Mouse (Mus musculus): Measurements from ENCODE around the gene Ttc9. TPM values are rescaled to one million over a fixed set of nuclear protein-coding genes. Genes with fewer than 3 reads are reported as not detected.
A peak's percentile ranks its signal among the peaks of the same experiment; 100 is the strongest.

Gene Ttc9
- polyA plus RNA-seq, 1 experiment, result 12.8 TPM

- no peak for TF ChIP-seq CTCF (IDR thresholded peaks at IDR 0.05; ENCODE audit: insufficient read depth, low read length)
- Histone ChIP-seq H3K4me1 (ENCODE audit: control insufficient read depth, insufficient read depth, low read length) (no peaks in the 10 kb centered on the region; the same call in 1 of the 2 replicates), H3K4me3 (replicated peaks; ENCODE audit: extremely low read depth, low read depth, low read length) (no peak overlapping the region)
- 83% methylated on average over 6 of the region's 6 CpGs for WGBS
- no peak for DNase-seq
Observed at GRCm38 (mm10) chr12:81684096-81684495, 53.0 kb downstream of the Ttc9 start.

- no peak for DNase-seq
- no peak overlapping the region for H3K4me3 ChIP-seq (replicated peaks; ENCODE audit: extremely low read depth, low read depth, low read length)
- H3K4me1 ChIP-seq (ENCODE audit: control insufficient read depth, insufficient read depth, low read length), result peaks cover 7% of the 10 kb centered on the region
- 81% methylated on average over 3 of the region's 3 CpGs for WGBS
- TF ChIP-seq CTCF (IDR thresholded peaks at IDR 0.05; ENCODE audit: insufficient read depth, low read length) (no peak), POLR2A (IDR thresholded peaks at IDR 0.05; ENCODE audit: borderline replicate concordance, extremely low read depth, low read depth, low read length) (no peak)
Observed at GRCm38 (mm10) chr12:81685981-81686380, 54.9 kb downstream of the Ttc9 start.

DNA sequence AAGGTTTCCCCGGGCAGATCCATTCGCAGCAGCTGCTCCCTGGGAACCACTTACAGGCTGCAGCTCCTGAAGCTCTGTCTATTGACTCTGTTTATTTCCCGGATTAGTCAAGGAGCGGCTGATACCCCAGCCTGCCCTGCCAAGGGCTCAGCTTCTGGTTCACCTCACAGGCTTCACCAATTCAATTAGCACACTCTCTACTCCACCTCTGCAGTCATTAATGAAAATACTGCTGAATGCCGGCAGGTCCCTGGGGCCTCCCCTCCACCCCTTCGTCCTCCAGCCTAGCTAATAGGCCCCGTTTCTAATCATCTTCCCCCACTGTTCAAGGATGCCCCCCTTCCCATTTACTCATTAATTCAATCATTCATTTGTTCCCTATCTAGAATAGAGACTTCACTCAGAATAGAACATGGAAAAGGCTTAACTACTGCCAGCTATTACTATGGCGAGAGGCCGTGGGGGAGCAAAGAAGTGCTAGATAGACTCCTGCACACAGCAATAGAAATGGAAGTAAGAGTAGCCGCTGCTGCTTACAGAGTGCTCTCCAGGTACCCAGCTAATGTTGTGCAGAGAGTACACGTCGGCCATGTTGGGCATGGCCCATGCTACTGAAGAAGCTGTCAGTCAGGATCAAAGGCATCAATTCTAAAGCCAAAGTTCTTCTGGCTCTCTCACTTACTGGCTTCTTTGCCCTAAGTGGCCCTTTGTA is 55.5 kb downstream of the Ttc9 start:
- Histone ChIP-seq H3K4me3 (replicated peaks; ENCODE audit: extremely low read depth, low read depth, low read length) (no peak overlapping the region), H3K4me1 (ENCODE audit: control insufficient read depth, insufficient read depth, low read length) (peaks cover 11% of the 10 kb centered on the region)
- DNase-seq, result no peak
- TF ChIP-seq POLR2A (IDR thresholded peaks at IDR 0.05; ENCODE audit: borderline replicate concordance, extremely low read depth, low read depth, low read length) (no peak), CTCF (IDR thresholded peaks at IDR 0.05; ENCODE audit: insufficient read depth, low read length) (no peak)
- WGBS, result 71% methylated on average over 12 of the region's 12 CpGs

DNA sequence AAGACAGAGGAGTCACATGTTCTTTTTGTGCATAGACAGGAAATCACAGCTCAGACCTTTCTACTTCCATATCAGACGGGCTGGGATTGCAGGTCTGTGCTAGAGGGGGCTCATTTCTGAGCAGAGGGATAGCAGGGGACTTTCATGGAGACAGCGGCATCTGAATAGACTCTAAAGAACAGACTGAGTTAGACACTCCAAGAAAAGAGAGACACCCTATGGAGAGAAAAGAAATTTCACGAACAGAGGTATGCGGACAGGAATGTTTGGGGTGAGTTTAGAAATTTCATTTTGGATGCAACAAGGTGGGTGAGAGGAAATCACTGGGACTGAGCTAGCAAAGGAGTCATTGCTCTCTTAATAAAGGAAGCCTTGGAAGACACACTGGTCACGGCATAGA is 56.8 kb downstream of the Ttc9 start:
- 80% methylated on average over 5 of the region's 5 CpGs for WGBS
- DNase-seq, result no peak
- Histone ChIP-seq H3K4me3 (replicated peaks; ENCODE audit: extremely low read depth, low read depth, low read length) (no peak overlapping the region), H3K4me1 (ENCODE audit: control insufficient read depth, insufficient read depth, low read length) (peaks cover 11% of the 10 kb centered on the region)
- no peak for TF ChIP-seq POLR2A (IDR thresholded peaks at IDR 0.05; ENCODE audit: borderline replicate concordance, extremely low read depth, low read depth, low read length)
- TF ChIP-seq CTCF (IDR thresholded peaks at IDR 0.05; ENCODE audit: insufficient read depth, low read length), result no peak

DNA sequence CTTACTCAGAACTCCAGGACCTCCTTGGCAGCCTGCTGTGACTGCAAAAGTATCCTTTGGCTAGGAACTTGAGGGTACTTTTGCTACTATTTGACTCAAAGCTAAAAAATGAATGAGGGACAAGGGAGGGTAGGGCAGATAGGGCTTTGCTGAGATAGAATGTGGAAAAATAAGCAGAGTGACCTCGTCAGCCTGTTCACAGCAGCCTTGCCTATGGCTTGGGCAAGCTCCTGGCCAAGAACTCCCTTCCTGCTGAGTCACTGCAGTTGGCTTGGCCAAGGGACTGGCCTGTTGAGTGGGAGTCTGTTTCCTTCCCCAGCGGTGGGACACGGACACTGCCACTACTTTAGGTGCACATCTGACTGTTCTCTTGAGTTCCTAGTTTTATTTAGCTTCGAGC is 57.5 kb downstream of the Ttc9 start:
- 46% methylated on average over 4 of the region's 4 CpGs for WGBS
- H3K4me1 ChIP-seq (ENCODE audit: control insufficient read depth, insufficient read depth, low read length), result peaks cover 11% of the 10 kb centered on the region
- TF ChIP-seq POLR2A (IDR thresholded peaks at IDR 0.05; ENCODE audit: borderline replicate concordance, extremely low read depth, low read depth, low read length) (no peak), CTCF (IDR thresholded peaks at IDR 0.05; ENCODE audit: insufficient read depth, low read length) (no peak)
- no peak overlapping the region for H3K4me3 ChIP-seq (replicated peaks; ENCODE audit: extremely low read depth, low read depth, low read length)
- DNase-seq, result no peak

- TF ChIP-seq POLR2A (IDR thresholded peaks at IDR 0.05; ENCODE audit: borderline replicate concordance, extremely low read depth, low read depth, low read length), result no peak
- no peak for TF ChIP-seq CTCF (IDR thresholded peaks at IDR 0.05; ENCODE audit: insufficient read depth, low read length)
- WGBS, result 60% methylated on average over 4 of the region's 4 CpGs
- DNase-seq, result no peak
- Histone ChIP-seq H3K4me3 (replicated peaks; ENCODE audit: extremely low read depth, low read depth, low read length) (no peak overlapping the region), H3K4me1 (ENCODE audit: control insufficient read depth, insufficient read depth, low read length) (peaks cover 11% of the 10 kb centered on the region)
Observed at GRCm38 (mm10) chr12:81689505-81690056, 58.5 kb downstream of the Ttc9 start.

DNA sequence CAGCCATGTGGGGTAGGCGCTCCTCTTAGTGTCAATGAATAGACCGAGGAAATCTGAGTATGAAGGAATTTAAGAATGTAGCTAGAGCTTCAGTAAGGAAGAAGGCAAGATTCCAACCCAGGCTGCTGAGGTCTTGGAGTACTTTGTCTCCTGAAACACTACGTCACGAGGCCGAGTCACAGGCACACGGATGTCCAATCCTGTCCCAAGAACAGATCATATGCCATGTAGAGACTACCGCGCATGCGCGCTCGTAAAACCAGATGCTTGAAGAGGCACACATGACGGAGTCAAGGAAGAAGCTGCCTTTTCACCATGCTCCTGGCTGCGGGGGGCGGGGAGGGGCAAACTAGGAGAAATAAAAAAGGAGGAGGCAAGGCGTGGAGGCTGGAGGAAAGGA is 59.1 kb downstream of the Ttc9 start:
- Histone ChIP-seq H3K4me3 (replicated peaks; ENCODE audit: extremely low read depth, low read depth, low read length) (no peak overlapping the region), H3K4me1 (ENCODE audit: control insufficient read depth, insufficient read depth, low read length) (peaks cover 11% of the 10 kb centered on the region)
- 91% methylated on average over 15 of the region's 15 CpGs for WGBS
- TF ChIP-seq POLR2A (IDR thresholded peaks at IDR 0.05; ENCODE audit: borderline replicate concordance, extremely low read depth, low read depth, low read length) (no peak), CTCF (IDR thresholded peaks at IDR 0.05; ENCODE audit: insufficient read depth, low read length) (no peak)
- no peak for DNase-seq

DNA sequence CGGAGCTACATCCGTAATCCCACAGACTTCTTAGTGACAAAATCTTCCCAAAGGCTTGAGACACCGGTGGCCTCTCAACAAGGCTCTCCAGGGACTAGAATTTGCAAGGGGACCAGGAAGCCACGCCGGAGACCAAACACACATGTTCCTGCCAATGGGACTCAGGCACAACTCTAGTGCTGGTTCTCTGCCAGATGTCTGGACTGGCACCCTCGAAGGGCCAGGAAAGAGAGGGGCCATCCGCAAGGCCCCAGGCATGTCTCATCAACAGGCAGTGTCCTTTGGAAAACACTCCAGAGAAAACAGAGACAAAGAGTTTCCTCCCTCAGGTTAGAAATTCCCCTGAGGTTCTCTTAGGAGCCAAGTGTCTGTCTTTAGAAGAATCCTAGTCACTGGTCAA is 59.7 kb downstream of the Ttc9 start:
- Histone ChIP-seq H3K4me1 (ENCODE audit: control insufficient read depth, insufficient read depth, low read length) (peaks cover 11% of the 10 kb centered on the region), H3K4me3 (replicated peaks; ENCODE audit: extremely low read depth, low read depth, low read length) (no peak overlapping the region)
- DNase-seq, result no peak
- TF ChIP-seq CTCF (IDR thresholded peaks at IDR 0.05; ENCODE audit: insufficient read depth, low read length) (no peak), POLR2A (IDR thresholded peaks at IDR 0.05; ENCODE audit: borderline replicate concordance, extremely low read depth, low read depth, low read length) (no peak)
- WGBS, result 32% methylated on average over 7 of the region's 7 CpGs

DNA sequence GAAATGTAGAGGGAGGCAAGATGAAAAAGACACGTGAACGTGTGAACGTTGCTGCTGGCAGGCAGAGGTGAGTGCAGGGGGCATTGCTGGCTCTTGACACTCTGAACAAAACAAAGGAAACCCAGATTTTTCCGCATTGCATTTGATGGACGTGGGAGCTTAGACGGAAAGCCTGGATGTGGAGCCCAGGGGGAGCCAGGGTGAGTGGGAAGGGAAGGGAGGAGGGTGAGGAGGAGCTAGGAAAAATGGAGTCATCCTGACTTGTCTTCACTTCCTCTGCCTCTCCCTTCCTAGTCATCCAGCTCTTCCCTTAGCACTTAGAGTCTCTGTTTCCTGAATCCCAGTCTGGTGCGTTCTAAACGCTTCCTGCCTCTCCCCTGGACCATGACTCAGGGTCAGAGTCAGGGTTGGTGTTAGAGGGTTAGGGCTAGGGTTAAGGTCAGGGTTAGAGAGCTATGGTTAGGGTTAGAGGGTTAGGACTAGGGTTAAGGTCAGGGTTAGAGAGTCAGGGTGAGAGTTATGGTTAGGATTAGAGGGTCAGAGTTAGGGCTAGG is 60.2 kb downstream of the Ttc9 start:
- TF ChIP-seq POLR2A (IDR thresholded peaks at IDR 0.05; ENCODE audit: borderline replicate concordance, extremely low read depth, low read depth, low read length), result no peak
- no peak for TF ChIP-seq CTCF (IDR thresholded peaks at IDR 0.05; ENCODE audit: insufficient read depth, low read length)
- WGBS, result 15% methylated on average over 8 of the region's 8 CpGs
- Histone ChIP-seq H3K4me3 (replicated peaks; ENCODE audit: extremely low read depth, low read depth, low read length) (no peak overlapping the region), H3K4me1 (ENCODE audit: control insufficient read depth, insufficient read depth, low read length) (peaks cover 11% of the 10 kb centered on the region)
- DNase-seq, result no peak

DNA sequence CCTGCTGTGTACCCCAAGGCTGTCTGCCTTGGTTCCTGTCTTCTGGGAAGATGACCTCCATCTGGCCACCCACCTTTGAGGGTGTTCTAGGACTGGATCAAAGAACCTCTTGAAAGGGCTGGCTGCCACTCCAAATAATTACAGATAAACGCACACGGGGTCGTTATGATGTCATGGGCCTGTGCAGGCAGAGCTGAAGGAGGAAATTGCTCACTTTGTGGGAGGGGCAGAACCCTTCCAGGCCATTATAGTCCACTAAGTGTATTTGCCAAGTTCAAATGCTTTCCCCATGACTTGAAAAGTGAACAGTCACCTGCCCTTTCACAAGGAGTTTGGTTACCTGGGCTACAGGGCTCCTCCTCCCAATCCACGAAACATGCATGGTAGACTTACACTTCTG is 67.0 kb downstream of the Ttc9 start:
- peak; percentile 53 for DNase-seq
- H3K4me3 ChIP-seq (replicated peaks; ENCODE audit: extremely low read depth, low read depth, low read length), result no peak overlapping the region
- H3K4me1 ChIP-seq (ENCODE audit: control insufficient read depth, insufficient read depth, low read length), result no peaks in the 10 kb centered on the region
- 28% methylated on average over 4 of the region's 4 CpGs for WGBS
- no peak for TF ChIP-seq CTCF (IDR thresholded peaks at IDR 0.05; ENCODE audit: insufficient read depth, low read length)
- TF ChIP-seq POLR2A (IDR thresholded peaks at IDR 0.05; ENCODE audit: borderline replicate concordance, extremely low read depth, low read depth, low read length), result no peak
